Mouse (Mus musculus): ENCODE results near the gene Ovol2.
A peak's percentile ranks its signal among the peaks of the same experiment; 100 is the strongest.

Ovol2 gene

GRCm38 (mm10) chr2:144329451-144329850, 2.5 kb downstream of the Ovol2 start:
- no peak for ATAC-seq (ENCODE audit: insufficient number of reproducible peaks, low FRiP score, low TSS enrichment)

- ATAC-seq (ENCODE audit: insufficient number of reproducible peaks, low FRiP score, low TSS enrichment), result no peak
Measured at GRCm38 (mm10) chr2:144324218-144324617, 7.7 kb downstream of the Ovol2 start.

- ATAC-seq (ENCODE audit: insufficient number of reproducible peaks, low FRiP score, low TSS enrichment), result no peak
Measured at GRCm38 (mm10) chr2:144311372-144311771, 20.6 kb downstream of the Ovol2 start.

GRCm38 (mm10) chr2:144310273-144310672, 21.7 kb downstream of the Ovol2 start:
- ATAC-seq (ENCODE audit: insufficient number of reproducible peaks, low FRiP score, low TSS enrichment), result no peak

- peak; percentile 88 for ATAC-seq (ENCODE audit: insufficient number of reproducible peaks, low FRiP score, low TSS enrichment)
Measured at GRCm38 (mm10) chr2:144308561-144308960, 23.4 kb downstream of the Ovol2 start.

GRCm38 (mm10) chr2:144305721-144306294, 26.1 kb downstream of the Ovol2 start:
- ATAC-seq (ENCODE audit: insufficient number of reproducible peaks, low FRiP score, low TSS enrichment), result no peak

GRCm38 (mm10) chr2:144301101-144301500, 30.8 kb downstream of the Ovol2 start:
- ATAC-seq (ENCODE audit: insufficient number of reproducible peaks, low FRiP score, low TSS enrichment), result no peak

GRCm38 (mm10) chr2:144299749-144300669, 31.9 kb downstream of the Ovol2 start:
- no peak for ATAC-seq (ENCODE audit: insufficient number of reproducible peaks, low FRiP score, low TSS enrichment)

- no peak for ATAC-seq (ENCODE audit: insufficient number of reproducible peaks, low FRiP score, low TSS enrichment)
Measured at GRCm38 (mm10) chr2:144295145-144295735, 36.7 kb downstream of the Ovol2 start.

- no peak for ATAC-seq (ENCODE audit: insufficient number of reproducible peaks, low FRiP score, low TSS enrichment)
Measured at GRCm38 (mm10) chr2:144291600-144292305, 40.2 kb downstream of the Ovol2 start.

- ATAC-seq (ENCODE audit: insufficient number of reproducible peaks, low FRiP score, low TSS enrichment), result no peak
Measured at GRCm38 (mm10) chr2:144290321-144290720, 41.6 kb downstream of the Ovol2 start.

GRCm38 (mm10) chr2:144281417-144281816, 50.5 kb downstream of the Ovol2 start:
- no peak for ATAC-seq (ENCODE audit: insufficient number of reproducible peaks, low FRiP score, low TSS enrichment)

GRCm38 (mm10) chr2:144280568-144280967, 51.4 kb downstream of the Ovol2 start:
- no peak for ATAC-seq (ENCODE audit: insufficient number of reproducible peaks, low FRiP score, low TSS enrichment)

GRCm38 (mm10) chr2:144279742-144280141, 52.2 kb downstream of the Ovol2 start:
- ATAC-seq (ENCODE audit: insufficient number of reproducible peaks, low FRiP score, low TSS enrichment), result no peak

- ATAC-seq (ENCODE audit: insufficient number of reproducible peaks, low FRiP score, low TSS enrichment), result no peak
Measured at GRCm38 (mm10) chr2:144276885-144277284, 55.1 kb downstream of the Ovol2 start.

GRCm38 (mm10) chr2:144274741-144275140, 57.2 kb downstream of the Ovol2 start:
- ATAC-seq (ENCODE audit: insufficient number of reproducible peaks, low FRiP score, low TSS enrichment), result no peak

- ATAC-seq (ENCODE audit: insufficient number of reproducible peaks, low FRiP score, low TSS enrichment), result no peak
Measured at GRCm38 (mm10) chr2:144272088-144272487, 59.9 kb downstream of the Ovol2 start.

GRCm38 (mm10) chr2:144270507-144271420, 61.2 kb downstream of the Ovol2 start, which contains the start of the genes Mgme1 and Snx5:
Gene Mgme1 (plus strand): TSS chr2:144270663.
Gene Snx5 (minus strand): TSS chr2:144270906.
- peak; percentile 94 for ATAC-seq (ENCODE audit: insufficient number of reproducible peaks, low FRiP score, low TSS enrichment)

- peak; percentile 16; the same call in 1 of the 2 replicates for ATAC-seq (ENCODE audit: insufficient number of reproducible peaks, low FRiP score, low TSS enrichment)
Measured at GRCm38 (mm10) chr2:144269679-144270475, 62.1 kb downstream of the Ovol2 start.

All from cerebellum, adult (tissue).